Mouse (Mus musculus): ENCODE results near the gene Cd52.
"Not testable (repeated sequence)": the region's sequence is repeated elsewhere in the genome, so short reads cannot be mapped to it uniquely, and the experiment has no call there.

Cd52 gene

GRCm38 (mm10) chr4:134094923-134095547, at the start of gene Cd52:
Gene Cd52 (minus strand): TSS chr4:134095082.
- peak; percentile 69 to 82 for DNase-seq (ENCODE audit: low spot score in 2 of 2)

- not testable (repeated sequence) for DNase-seq (ENCODE audit: low spot score in 2 of 2)
Measured at GRCm38 (mm10) chr4:134144297-134144696, 49.4 kb upstream of the Cd52 start.

- no peak for DNase-seq (ENCODE audit: low spot score in 2 of 2)
Measured at GRCm38 (mm10) chr4:134138857-134139256, 44.0 kb upstream of the Cd52 start.

- DNase-seq (ENCODE audit: low spot score in 2 of 2) = no peak
Measured at GRCm38 (mm10) chr4:134136280-134136926, 41.5 kb upstream of the Cd52 start.

- no peak for DNase-seq (ENCODE audit: low spot score in 2 of 2)
Measured at GRCm38 (mm10) chr4:134132519-134133095, 37.7 kb upstream of the Cd52 start.

- DNase-seq (ENCODE audit: low spot score in 2 of 2) = no peak
Measured at GRCm38 (mm10) chr4:134132117-134132516, 37.2 kb upstream of the Cd52 start.

GRCm38 (mm10) chr4:134129482-134129881, 34.6 kb upstream of the Cd52 start:
- peak; percentile 52 to 65 for DNase-seq (ENCODE audit: low spot score in 2 of 2)

GRCm38 (mm10) chr4:134128983-134129362, 34.1 kb upstream of the Cd52 start:
- DNase-seq (ENCODE audit: low spot score in 2 of 2) = peak; percentile 39 to 51

GRCm38 (mm10) chr4:134128221-134128982, 33.5 kb upstream of the Cd52 start, which contains the start of gene Sh3bgrl3:
Gene Sh3bgrl3 (minus strand): TSS chr4:134128789.
- peak; percentile 72 to 80 for DNase-seq (ENCODE audit: low spot score in 2 of 2)

GRCm38 (mm10) chr4:134127793-134128192, 32.9 kb upstream of the Cd52 start:
- no peak for DNase-seq (ENCODE audit: low spot score in 2 of 2)

GRCm38 (mm10) chr4:134127121-134127455, 32.2 kb upstream of the Cd52 start:
- DNase-seq (ENCODE audit: low spot score in 2 of 2) = no peak

GRCm38 (mm10) chr4:134126300-134127120, 31.6 kb upstream of the Cd52 start:
- no peak for DNase-seq (ENCODE audit: low spot score in 2 of 2)

- DNase-seq (ENCODE audit: low spot score in 2 of 2) = no peak
Measured at GRCm38 (mm10) chr4:134125383-134126060, 30.6 kb upstream of the Cd52 start.

- DNase-seq (ENCODE audit: low spot score in 2 of 2) = peak; percentile 73 to 74
Measured at GRCm38 (mm10) chr4:134123680-134124551, 29.0 kb upstream of the Cd52 start.

GRCm38 (mm10) chr4:134123147-134123546, 28.3 kb upstream of the Cd52 start:
- no peak for DNase-seq (ENCODE audit: low spot score in 2 of 2)

GRCm38 (mm10) chr4:134122281-134122680, 27.4 kb upstream of the Cd52 start:
- no peak for DNase-seq (ENCODE audit: low spot score in 2 of 2)

- DNase-seq (ENCODE audit: low spot score in 2 of 2) = peak; percentile 55 to 59
Measured at GRCm38 (mm10) chr4:134121571-134121970, 26.7 kb upstream of the Cd52 start.

GRCm38 (mm10) chr4:134120916-134121315, 26.0 kb upstream of the Cd52 start:
- DNase-seq (ENCODE audit: low spot score in 2 of 2) = no peak

GRCm38 (mm10) chr4:134120192-134120805, 25.4 kb upstream of the Cd52 start:
- DNase-seq (ENCODE audit: low spot score in 2 of 2) = no peak

- DNase-seq (ENCODE audit: low spot score in 2 of 2) = peak; percentile 51 to 62
Measured at GRCm38 (mm10) chr4:134119644-134120043, 24.8 kb upstream of the Cd52 start.

Measured in natural killer cell, adult 2 months (primary cell).